Mouse (Mus musculus) embryonic facial prominence, embryonic 10.5 days (tissue): Measurements from ENCODE around the gene Det1. TPM values are rescaled to one million over a fixed set of nuclear protein-coding genes. Genes with fewer than 3 reads are reported as not detected.

ENCODE experiments used
- DNase-seq: peaks from one replicate; pipeline ENCODE4 v3.0.0-alpha.2; 2017; ENCODE audit warnings: low spot score
- H3K27ac ChIP-seq: fragments of 300-500 bp; sonication (generic); replicated peaks from 2 replicates; pipeline ENCODE4 v1.5.1; 2016; ENCODE audit warnings: mild to moderate bottlenecking
- H3K27me3 ChIP-seq: fragments of 300-500 bp; sonication (generic); replicated peaks from 2 replicates; pipeline ENCODE4 v1.6.1; 2016; ENCODE audit warnings: low read depth, mild to moderate bottlenecking; ENCODE audit not compliant: poor library complexity, severe bottlenecking
- H3K36me3 ChIP-seq: fragments of 300-500 bp; sonication (generic); replicated peaks from 2 replicates; pipeline ENCODE4 v1.6.1; 2016; ENCODE audit warnings: mild to moderate bottlenecking, moderate library complexity
- H3K4me1 ChIP-seq: fragments of 300-500 bp; sonication (generic); 2 replicates; pipeline ENCODE4 v1.6.1; 2016
- H3K4me3 ChIP-seq: fragments of 300-500 bp; sonication (generic); 2 replicates; pipeline ENCODE4 v1.5.1; 2016; ENCODE audit warnings: mild to moderate bottlenecking, moderate library complexity
- H3K9me3 ChIP-seq: fragments of 300-500 bp; sonication (generic); 2 replicates; pipeline ENCODE4 v1.6.1; 2016; ENCODE audit warnings: mild to moderate bottlenecking
- WGBS: fragments of 180-500 bp; shearing (Covaris S2); methylation state at CpG from one replicate; pipeline ENCODE4 v1.1.7; 2016; 5-methylcytosine and 5-hydroxymethylcytosine counted together
- polyA plus RNA-seq: library from polyadenylated mRNA; unstranded; fragments of >200 nt; fragmentation: Nextera tagmentation; extraction: Ambion mirVana; gene quantifications from 2 replicates; pipeline ENCODE4 v1.2.1, GENCODE M21; 2016

Gene Det1
- polyA plus RNA-seq, 1 experiment from 2014 or later: 23.0 TPM

DNA sequence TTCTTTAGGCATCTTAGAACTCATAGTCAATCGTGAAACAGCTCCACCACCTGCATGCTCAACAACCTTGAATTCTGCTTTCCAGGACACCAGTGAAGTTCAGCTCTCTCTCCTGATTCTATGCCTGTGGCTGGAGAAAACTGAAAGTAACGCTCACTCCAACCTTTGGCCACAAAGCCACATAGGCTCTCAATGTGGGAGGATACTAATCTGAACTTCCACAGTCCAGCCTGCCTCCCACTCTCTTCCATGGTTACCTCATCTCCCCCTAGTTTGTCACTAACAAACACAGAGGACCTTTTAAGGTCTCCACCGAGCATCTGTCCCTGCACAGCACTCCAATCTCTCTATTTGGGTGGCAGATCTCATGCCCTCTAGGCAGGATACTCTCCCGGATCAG, 11.4 kb downstream of the Det1 start:
- Histone ChIP-seq H3K36me3 (peaks cover 63% of the 10 kb centered on the region), H3K27me3 (no peaks in the 10 kb centered on the region), H3K27ac (no peak overlapping the region), H3K4me1 (0 out of 2 replicates have a peak, but pooled peaks cover under 1% of the 10 kb centered on the region), H3K9me3 (no peaks in the 10 kb centered on the region), H3K4me3 (no peak overlapping the region)
- DNase-seq: no peak
- WGBS: 72% methylated on average over 4 of the region's 4 CpGs

GRCm38 (mm10) chr7:78827749-78828362, 19.2 kb downstream of the Det1 start:
- DNase-seq: no peak
- 92% methylated on average over 14 of the region's 14 CpGs for WGBS
- H3K4me1 ChIP-seq: 0 out of 2 replicates have a peak, but pooled peaks cover 3% of the 10 kb centered on the region
- H3K4me3 ChIP-seq: no peak overlapping the region
- H3K36me3 ChIP-seq: peaks cover 55% of the 10 kb centered on the region
- no peaks in the 10 kb centered on the region for H3K9me3 ChIP-seq
- H3K27me3 ChIP-seq: no peaks in the 10 kb centered on the region
- no peak overlapping the region for H3K27ac ChIP-seq

- no peak overlapping the region for H3K4me3 ChIP-seq
- no peaks in the 10 kb centered on the region for H3K27me3 ChIP-seq
- peak overlapping the region; percentile 24; the same call in 1 of the 2 replicates for H3K27ac ChIP-seq
- DNase-seq: peak; percentile 15
- 64% methylated on average over 9 of the region's 9 CpGs for WGBS
- H3K9me3 ChIP-seq: no peaks in the 10 kb centered on the region
- H3K4me1 ChIP-seq: 0 out of 2 replicates have a peak, but pooled peaks cover 3% of the 10 kb centered on the region
- peaks cover 61% of the 10 kb centered on the region for H3K36me3 ChIP-seq
These were observed 20.2 kb downstream of the Det1 start for GRCm38 (mm10) chr7:78826682-78827385.

GRCm38 (mm10) chr7:78818336-78818735, 28.7 kb downstream of the Det1 start:
- whole genome bisulfite sequencing: 88% methylated on average over 12 of the region's 12 CpGs

GRCm38 (mm10) chr7:78814766-78815165, 32.3 kb downstream of the Det1 start:
- DNase-seq: no peak
- Histone ChIP-seq H3K27me3 (no peaks in the 10 kb centered on the region), H3K27ac (no peak overlapping the region), H3K9me3 (no peaks in the 10 kb centered on the region), H3K4me3 (no peak overlapping the region), H3K36me3 (no peaks in the 10 kb centered on the region), H3K4me1 (peaks cover 4% of the 10 kb centered on the region; the same call in 1 of the 2 replicates)

More at GRCm38 (mm10) chr7:78818336-78818735, 28.7 kb downstream of the Det1 start:
- no peak overlapping the region for H3K27ac ChIP-seq
- DNase-seq: no peak
- H3K36me3 ChIP-seq: peaks cover 10% of the 10 kb centered on the region; the same call in 1 of the 2 replicates
- H3K27me3 ChIP-seq: no peaks in the 10 kb centered on the region
- no peaks in the 10 kb centered on the region for H3K9me3 ChIP-seq
- peaks cover 4% of the 10 kb centered on the region; the same call in 1 of the 2 replicates for H3K4me1 ChIP-seq
- H3K4me3 ChIP-seq: no peak overlapping the region

DNA sequence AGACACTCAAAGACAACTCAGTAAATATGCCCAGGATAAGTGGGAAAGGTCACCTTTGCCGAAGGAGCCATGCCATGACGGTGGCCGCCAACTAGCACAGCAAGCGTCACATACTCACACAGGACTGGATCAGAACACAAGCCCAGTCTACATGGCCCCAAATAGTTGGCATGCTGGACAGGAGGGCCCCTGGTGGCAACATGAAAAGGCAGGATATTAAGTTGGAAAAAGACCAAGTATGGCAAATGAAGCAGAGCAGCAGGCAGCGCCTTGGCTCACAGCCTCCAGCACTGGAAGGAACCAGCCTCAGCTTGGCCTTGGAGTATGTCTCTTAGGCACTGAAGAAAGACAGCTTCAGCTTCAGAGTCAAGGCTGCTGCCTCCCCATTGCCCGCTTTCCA, 33.3 kb downstream of the Det1 start:
- H3K4me3 ChIP-seq: no peak overlapping the region
- WGBS: 90% methylated on average over 6 of the region's 6 CpGs
- H3K36me3 ChIP-seq: no peaks in the 10 kb centered on the region

DNA sequence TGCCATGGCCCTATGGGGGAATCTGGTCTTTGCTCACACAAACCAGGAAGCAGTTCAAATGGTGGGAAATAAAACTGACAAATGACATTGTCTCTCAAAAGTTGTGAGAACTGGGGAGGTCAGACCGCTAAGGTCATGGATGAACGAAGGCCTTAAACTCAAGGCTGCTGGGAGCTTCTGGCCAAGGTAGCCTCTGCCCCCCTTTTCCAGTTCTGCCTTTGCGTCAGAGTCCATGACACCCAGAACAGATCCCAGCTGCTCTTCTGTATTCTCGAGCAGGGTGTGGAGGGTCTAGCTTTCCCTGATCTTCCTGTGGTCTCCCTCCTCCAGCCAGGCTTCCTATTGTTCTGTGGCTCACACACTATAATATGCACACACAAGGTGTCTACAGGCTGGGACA, 39.9 kb downstream of the Det1 start:
- H3K27me3 ChIP-seq: no peaks in the 10 kb centered on the region

More for the DNA sequence above, 33.3 kb downstream of the Det1 start:
- Histone ChIP-seq H3K27me3 (no peaks in the 10 kb centered on the region), H3K4me1 (peaks cover 4% of the 10 kb centered on the region; the same call in 1 of the 2 replicates), H3K9me3 (no peaks in the 10 kb centered on the region), H3K27ac (no peak overlapping the region)
- no peak for DNase-seq

GRCm38 (mm10) chr7:78803841-78804240, 43.2 kb downstream of the Det1 start:
- WGBS: 89% methylated on average over 3 of the region's 3 CpGs
- no peak overlapping the region for H3K27ac ChIP-seq
- no peaks in the 10 kb centered on the region for H3K4me1 ChIP-seq
- H3K9me3 ChIP-seq: no peaks in the 10 kb centered on the region
- DNase-seq: no peak
- peaks cover 10% of the 10 kb centered on the region; the same call in 1 of the 2 replicates for H3K27me3 ChIP-seq
- H3K4me3 ChIP-seq: no peak overlapping the region
- H3K36me3 ChIP-seq: no peaks in the 10 kb centered on the region

More for the DNA sequence above, 39.9 kb downstream of the Det1 start:
- H3K36me3 ChIP-seq: no peaks in the 10 kb centered on the region
- no peak overlapping the region for H3K27ac ChIP-seq
- DNase-seq: no peak
- no peaks in the 10 kb centered on the region for H3K9me3 ChIP-seq
- no peak overlapping the region for H3K4me3 ChIP-seq
- 84% methylated on average over 4 of the region's 4 CpGs for WGBS
- H3K4me1 ChIP-seq: no peaks in the 10 kb centered on the region

GRCm38 (mm10) chr7:78799730-78800496, 47.1 kb downstream of the Det1 start:
- 81% methylated on average over 9 of the region's 9 CpGs for WGBS
- no peak overlapping the region for H3K27ac ChIP-seq
- no peaks in the 10 kb centered on the region for H3K9me3 ChIP-seq
- no peak overlapping the region for H3K4me3 ChIP-seq
- H3K4me1 ChIP-seq: 0 out of 2 replicates have a peak, but pooled peaks cover 2% of the 10 kb centered on the region
- H3K27me3 ChIP-seq: peaks cover 10% of the 10 kb centered on the region; the same call in 1 of the 2 replicates
- no peaks in the 10 kb centered on the region for H3K36me3 ChIP-seq
- no peak for DNase-seq

GRCm38 (mm10) chr7:78797843-78798455, 49.1 kb downstream of the Det1 start:
- no peak for DNase-seq
- Histone ChIP-seq H3K4me1 (0 out of 2 replicates have a peak, but pooled peaks cover 2% of the 10 kb centered on the region), H3K27ac (no peak overlapping the region), H3K9me3 (no peaks in the 10 kb centered on the region), H3K36me3 (peaks cover 9% of the 10 kb centered on the region), H3K4me3 (no peak overlapping the region), H3K27me3 (peaks cover 10% of the 10 kb centered on the region; the same call in 1 of the 2 replicates)
- WGBS: 52% methylated on average over 9 of the region's 9 CpGs

DNA sequence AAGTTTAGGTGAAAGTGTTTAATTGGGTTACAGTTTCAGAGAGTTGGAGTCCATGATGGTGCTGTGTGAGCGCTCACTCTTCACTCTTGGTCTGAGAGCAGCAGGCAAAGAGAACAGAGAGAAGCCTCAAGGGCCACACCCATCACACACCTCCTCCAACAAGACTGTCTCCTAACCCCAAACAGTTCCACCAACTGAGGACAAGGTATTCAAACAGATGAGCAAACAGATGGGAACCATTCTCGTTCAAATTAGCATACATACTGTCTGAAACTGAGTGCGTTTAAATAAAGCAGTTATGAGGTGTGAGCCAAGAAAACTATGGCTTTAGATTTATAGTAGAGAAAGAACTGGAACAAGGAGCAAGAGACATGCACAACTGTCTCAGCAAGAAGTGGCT, 50.4 kb downstream of the Det1 start:
- Histone ChIP-seq H3K9me3 (no peaks in the 10 kb centered on the region), H3K27me3 (peaks cover 10% of the 10 kb centered on the region; the same call in 1 of the 2 replicates), H3K4me1 (0 out of 2 replicates have a peak, but pooled peaks cover 2% of the 10 kb centered on the region), H3K27ac (no peak overlapping the region), H3K4me3 (no peak overlapping the region), H3K36me3 (peaks cover 23% of the 10 kb centered on the region)
- 88% methylated on average over 3 of the region's 3 CpGs for WGBS
- no peak for DNase-seq

GRCm38 (mm10) chr7:78794571-78795092, 52.4 kb downstream of the Det1 start:
- 83% methylated on average over 6 of the region's 6 CpGs for WGBS
- DNase-seq: no peak
- no peaks in the 10 kb centered on the region for H3K27me3 ChIP-seq

More at GRCm38 (mm10) chr7:78794571-78795092, 52.4 kb downstream of the Det1 start:
- Histone ChIP-seq H3K27ac (no peak overlapping the region), H3K36me3 (peaks cover 41% of the 10 kb centered on the region), H3K9me3 (no peaks in the 10 kb centered on the region), H3K4me1 (0 out of 2 replicates have a peak, but pooled peaks cover 2% of the 10 kb centered on the region), H3K4me3 (no peak overlapping the region)
